Mouse (Mus musculus): ENCODE data around the gene Macf1.

DNA sequence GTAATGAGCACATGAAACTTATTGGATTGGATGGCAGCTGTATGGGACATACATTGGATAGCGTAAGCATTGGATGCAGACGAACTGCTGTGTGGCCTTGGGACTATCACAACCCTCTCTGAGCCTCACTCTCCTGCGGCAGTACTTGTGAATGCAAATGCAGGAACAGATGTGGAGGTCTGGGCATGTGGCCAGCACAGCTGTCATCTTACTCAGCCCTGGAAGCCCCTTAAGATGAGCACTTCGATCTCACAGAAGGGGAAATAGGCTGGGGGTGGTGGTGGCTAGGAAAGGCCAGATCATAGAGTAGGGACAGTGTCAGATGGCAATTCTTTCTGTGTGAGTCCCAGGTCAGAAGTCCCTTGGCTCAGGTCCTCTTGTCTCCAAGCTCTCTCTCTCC lies 346.5 kb downstream of the Macf1 start:
- TF ChIP-seq CTCF (conservative IDR thresholded peaks at IDR 0.05; ENCODE audit: insufficient read depth, insufficient read length, low read depth, low read length) = no peak
- TF ChIP-seq POLR2A (IDR thresholded peaks at IDR 0.05; ENCODE audit: low read depth, low read length) = no peak
